Mouse (Mus musculus): ENCODE measurements around the gene Gm1043. TPM values are rescaled to one million over a fixed set of nuclear protein-coding genes. Genes with fewer than 3 reads are reported as not detected.

Gm1043 gene
- polyA plus RNA-seq, 2 experiments = 0.96 TPM; not detected in 1

GRCm38 (mm10) chr5:37042934-37043333 is 42.2 kb upstream of the Gm1043 start:
- no peak for TF ChIP-seq POLR2A (IDR thresholded peaks at IDR 0.05; ENCODE audit: borderline replicate concordance, extremely low read depth, insufficient read depth, insufficient read length)
- 49% methylated on average over 4 of the region's 4 CpGs for WGBS
- Histone ChIP-seq H3K9me3 (ENCODE audit: control insufficient read depth, low read length) (no peaks in the 10 kb centered on the region), H3K9ac (ENCODE audit: low read depth, low read length, severe bottlenecking) (no peak overlapping the region), H3K36me3 (ENCODE audit: control insufficient read depth, insufficient read depth, low read length) (no peaks in the 10 kb centered on the region), H3K4me2 (replicated peaks; ENCODE audit: low read depth, low read length, severe bottlenecking) (no peak overlapping the region), H3K27me3 (ENCODE audit: control insufficient read depth, insufficient read depth, low read length) (peaks cover 3% of the 10 kb centered on the region; the same call in 1 of the 2 replicates), H3K4me3 (replicated peaks; ENCODE audit: low read length) (no peak overlapping the region), H3K4me1 (ENCODE audit: control insufficient read depth, insufficient read depth, low read length) (no peaks in the 10 kb centered on the region), H3K27ac (replicated peaks; ENCODE audit: low read depth, low read length) (no peak overlapping the region)
- no peak for ATAC-seq (ENCODE audit: low FRiP score, low read depth)
- DNase-seq (ENCODE audit: low spot score) = no peak

- Histone ChIP-seq H3K4me2 (replicated peaks; ENCODE audit: low read depth, low read length, severe bottlenecking) (no peak overlapping the region), H3K27ac (replicated peaks; ENCODE audit: low read depth, low read length) (no peak overlapping the region), H3K36me3 (ENCODE audit: control insufficient read depth, insufficient read depth, low read length) (no peaks in the 10 kb centered on the region), H3K4me1 (ENCODE audit: control insufficient read depth, insufficient read depth, low read length) (no peaks in the 10 kb centered on the region), H3K9me3 (ENCODE audit: control insufficient read depth, low read length) (no peaks in the 10 kb centered on the region), H3K9ac (ENCODE audit: low read depth, low read length, severe bottlenecking) (no peak overlapping the region), H3K4me3 (replicated peaks; ENCODE audit: low read length) (no peak overlapping the region), H3K27me3 (ENCODE audit: control insufficient read depth, insufficient read depth, low read length) (peaks cover 3% of the 10 kb centered on the region; the same call in 1 of the 2 replicates)
- WGBS = 83% methylated on average over 2 of the region's 2 CpGs
- no peak for TF ChIP-seq POLR2A (IDR thresholded peaks at IDR 0.05; ENCODE audit: borderline replicate concordance, extremely low read depth, insufficient read depth, insufficient read length)
- ATAC-seq (ENCODE audit: low FRiP score, low read depth) (no peak), DNase-seq (ENCODE audit: low spot score) (no peak)
Observed at GRCm38 (mm10) chr5:37044793-37045192, 40.4 kb upstream of the Gm1043 start.

- Histone ChIP-seq H3K9me3 (ENCODE audit: control insufficient read depth, low read length) (no peaks in the 10 kb centered on the region), H3K27me3 (ENCODE audit: control insufficient read depth, insufficient read depth, low read length) (peaks cover under 1% of the 10 kb centered on the region; the same call in 1 of the 2 replicates), H3K9ac (ENCODE audit: low read depth, low read length, severe bottlenecking) (no peak overlapping the region), H3K27ac (replicated peaks; ENCODE audit: low read depth, low read length) (no peak overlapping the region), H3K4me3 (replicated peaks; ENCODE audit: low read length) (no peak overlapping the region), H3K4me2 (replicated peaks; ENCODE audit: low read depth, low read length, severe bottlenecking) (no peak overlapping the region), H3K36me3 (ENCODE audit: control insufficient read depth, insufficient read depth, low read length) (no peaks in the 10 kb centered on the region), H3K4me1 (ENCODE audit: control insufficient read depth, insufficient read depth, low read length) (no peaks in the 10 kb centered on the region)
- DNase-seq (ENCODE audit: low spot score) (no peak), ATAC-seq (ENCODE audit: low FRiP score, low read depth) (no peak)
- 85% methylated on average over 2 of the region's 2 CpGs for WGBS
- TF ChIP-seq POLR2A (IDR thresholded peaks at IDR 0.05; ENCODE audit: borderline replicate concordance, extremely low read depth, insufficient read depth, insufficient read length) = no peak
Observed at GRCm38 (mm10) chr5:37045582-37045981, 39.6 kb upstream of the Gm1043 start.

GRCm38 (mm10) chr5:37046791-37047190 is 38.4 kb upstream of the Gm1043 start:
- no peaks in the 10 kb centered on the region for H3K4me1 ChIP-seq (ENCODE audit: control insufficient read depth, insufficient read depth, low read length)
- WGBS = 44% methylated on average over 5 of the region's 5 CpGs

GRCm38 (mm10) chr5:37047206-37047915 is 37.8 kb upstream of the Gm1043 start:
- Histone ChIP-seq H3K27ac (replicated peaks; ENCODE audit: low read depth, low read length) (no peak overlapping the region), H3K4me1 (ENCODE audit: control insufficient read depth, insufficient read depth, low read length) (no peaks in the 10 kb centered on the region), H3K36me3 (ENCODE audit: control insufficient read depth, insufficient read depth, low read length) (no peaks in the 10 kb centered on the region), H3K9ac (ENCODE audit: low read depth, low read length, severe bottlenecking) (no peak overlapping the region), H3K4me3 (replicated peaks; ENCODE audit: low read length) (no peak overlapping the region), H3K9me3 (ENCODE audit: control insufficient read depth, low read length) (no peaks in the 10 kb centered on the region), H3K27me3 (ENCODE audit: control insufficient read depth, insufficient read depth, low read length) (no peaks in the 10 kb centered on the region), H3K4me2 (replicated peaks; ENCODE audit: low read depth, low read length, severe bottlenecking) (no peak overlapping the region)
- DNase-seq (ENCODE audit: low spot score) = no peak
- 46% methylated on average over 17 of the region's 17 CpGs for WGBS
- no peak for TF ChIP-seq POLR2A (IDR thresholded peaks at IDR 0.05; ENCODE audit: borderline replicate concordance, extremely low read depth, insufficient read depth, insufficient read length)
- no peak for ATAC-seq (ENCODE audit: low FRiP score, low read depth)

More at GRCm38 (mm10) chr5:37046791-37047190, 38.4 kb upstream of the Gm1043 start:
- Histone ChIP-seq H3K9me3 (ENCODE audit: control insufficient read depth, low read length) (no peaks in the 10 kb centered on the region), H3K4me3 (replicated peaks; ENCODE audit: low read length) (no peak overlapping the region), H3K9ac (ENCODE audit: low read depth, low read length, severe bottlenecking) (no peak overlapping the region), H3K27me3 (ENCODE audit: control insufficient read depth, insufficient read depth, low read length) (no peaks in the 10 kb centered on the region), H3K4me2 (replicated peaks; ENCODE audit: low read depth, low read length, severe bottlenecking) (no peak overlapping the region), H3K36me3 (ENCODE audit: control insufficient read depth, insufficient read depth, low read length) (no peaks in the 10 kb centered on the region), H3K27ac (replicated peaks; ENCODE audit: low read depth, low read length) (no peak overlapping the region)
- ATAC-seq (ENCODE audit: low FRiP score, low read depth) (no peak), DNase-seq (ENCODE audit: low spot score) (no peak)
- TF ChIP-seq POLR2A (IDR thresholded peaks at IDR 0.05; ENCODE audit: borderline replicate concordance, extremely low read depth, insufficient read depth, insufficient read length) = no peak
